Mouse (Mus musculus): Measurements from ENCODE around the gene Fmn2. TPM values are rescaled to one million over a fixed set of nuclear protein-coding genes. Genes with fewer than 3 reads are reported as not detected.

Fmn2 gene
- polyA plus RNA-seq, 1 experiment from 2014 or later: 9.6 TPM

DNA sequence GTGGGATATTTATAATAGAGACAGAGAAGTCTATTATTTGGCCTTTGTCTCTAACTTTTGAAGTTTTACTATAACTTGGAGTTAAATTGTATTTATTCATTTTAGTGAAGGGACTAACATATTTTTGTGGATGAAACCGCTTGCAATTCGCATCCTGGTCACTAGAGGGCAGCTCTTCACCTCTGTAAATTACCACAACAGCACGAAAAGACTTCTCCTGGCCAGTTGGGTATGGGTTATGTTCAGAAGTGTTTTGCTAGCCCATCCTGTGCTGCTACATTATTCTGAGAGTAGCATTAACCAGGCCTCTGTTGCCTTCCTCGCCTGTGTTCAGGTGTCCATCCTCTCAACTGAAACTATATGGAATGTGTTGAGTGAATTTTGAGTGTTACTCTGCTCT, 93.4 kb downstream of the Fmn2 start:
- H3K4me1 ChIP-seq (replicated peaks; ENCODE audit: control insufficient read depth, insufficient read depth, low read length): no peaks in the 10 kb centered on the region
- H3K9ac ChIP-seq: no peak overlapping the region
- DNase-seq (ENCODE audit: low spot score): peak; percentile 86
- H3K4me3 ChIP-seq (replicated peaks; ENCODE audit: low read length): no peak overlapping the region
- no peak overlapping the region for H3K27ac ChIP-seq
- no peaks in the 10 kb centered on the region for H3K36me3 ChIP-seq (replicated peaks; ENCODE audit: control insufficient read depth, insufficient read depth)
- 10% methylated on average over 4 of the region's 4 CpGs for WGBS
- H3K9me3 ChIP-seq (ENCODE audit: control insufficient read depth, low read length): no peaks in the 10 kb centered on the region
- no peak for ATAC-seq (ENCODE audit: low FRiP score)
- no peak overlapping the region for H3K4me2 ChIP-seq (replicated peaks)
- no peaks in the 10 kb centered on the region for H3K27me3 ChIP-seq (ENCODE audit: control insufficient read depth, insufficient read depth, low read length)

DNA sequence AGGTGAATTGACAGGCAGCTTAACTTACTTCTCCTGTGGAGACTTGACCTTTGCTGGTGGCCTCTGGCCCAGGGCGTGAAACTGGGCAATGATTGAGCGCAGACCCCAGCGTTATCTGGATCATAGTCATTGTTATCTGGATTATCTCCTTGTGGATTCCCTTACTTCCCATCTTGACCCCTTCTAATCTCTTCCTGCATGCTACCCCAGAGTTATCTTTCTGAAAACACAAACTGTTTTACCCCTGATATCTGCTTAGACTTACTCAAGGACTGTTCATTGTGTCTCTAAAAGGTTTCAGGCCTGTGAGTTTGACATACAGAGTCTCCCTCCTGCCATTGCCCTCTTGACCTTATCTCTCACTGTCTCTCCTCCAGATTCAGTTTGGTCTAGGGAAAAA, 95.9 kb downstream of the Fmn2 start:
- no peak for DNase-seq (ENCODE audit: low spot score)
- WGBS: 78% methylated on average over 3 of the region's 3 CpGs
- Histone ChIP-seq H3K4me2 (replicated peaks) (no peak overlapping the region), H3K4me3 (replicated peaks; ENCODE audit: low read length) (no peak overlapping the region), H3K36me3 (replicated peaks; ENCODE audit: control insufficient read depth, insufficient read depth) (no peaks in the 10 kb centered on the region), H3K27me3 (ENCODE audit: control insufficient read depth, insufficient read depth, low read length) (no peaks in the 10 kb centered on the region), H3K27ac (no peak overlapping the region), H3K4me1 (replicated peaks; ENCODE audit: control insufficient read depth, insufficient read depth, low read length) (no peaks in the 10 kb centered on the region), H3K9me3 (ENCODE audit: control insufficient read depth, low read length) (no peaks in the 10 kb centered on the region), H3K9ac (no peak overlapping the region)
- no peak for ATAC-seq (ENCODE audit: low FRiP score)

DNA sequence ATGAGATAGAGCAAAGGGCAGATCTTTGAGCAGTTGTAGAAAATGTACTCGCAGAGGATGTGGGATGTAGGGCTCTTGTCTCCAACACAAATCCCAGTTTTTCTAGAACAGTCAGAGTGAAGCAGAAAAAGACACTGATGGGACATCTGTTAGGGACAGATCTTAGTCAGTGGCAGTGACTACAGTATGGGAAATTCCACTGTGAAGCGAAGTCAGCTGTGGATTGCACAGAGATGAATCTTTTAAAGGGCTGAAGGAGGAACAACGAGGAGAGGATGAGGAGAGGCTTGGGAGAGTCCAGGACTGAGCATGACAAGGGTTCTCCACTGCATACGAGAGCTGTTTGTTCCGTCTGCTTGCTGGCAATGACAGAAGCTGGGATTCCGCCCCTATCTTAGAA, 96.6 kb downstream of the Fmn2 start:
- WGBS: 96% methylated on average over 6 of the region's 6 CpGs
- DNase-seq (ENCODE audit: low spot score) (no peak), ATAC-seq (ENCODE audit: low FRiP score) (no peak)
- Histone ChIP-seq H3K36me3 (replicated peaks; ENCODE audit: control insufficient read depth, insufficient read depth) (no peaks in the 10 kb centered on the region), H3K27me3 (ENCODE audit: control insufficient read depth, insufficient read depth, low read length) (no peaks in the 10 kb centered on the region), H3K4me3 (replicated peaks; ENCODE audit: low read length) (no peak overlapping the region), H3K4me2 (replicated peaks) (no peak overlapping the region), H3K4me1 (replicated peaks; ENCODE audit: control insufficient read depth, insufficient read depth, low read length) (no peaks in the 10 kb centered on the region), H3K9ac (no peak overlapping the region), H3K27ac (no peak overlapping the region), H3K9me3 (ENCODE audit: control insufficient read depth, low read length) (no peaks in the 10 kb centered on the region)

DNA sequence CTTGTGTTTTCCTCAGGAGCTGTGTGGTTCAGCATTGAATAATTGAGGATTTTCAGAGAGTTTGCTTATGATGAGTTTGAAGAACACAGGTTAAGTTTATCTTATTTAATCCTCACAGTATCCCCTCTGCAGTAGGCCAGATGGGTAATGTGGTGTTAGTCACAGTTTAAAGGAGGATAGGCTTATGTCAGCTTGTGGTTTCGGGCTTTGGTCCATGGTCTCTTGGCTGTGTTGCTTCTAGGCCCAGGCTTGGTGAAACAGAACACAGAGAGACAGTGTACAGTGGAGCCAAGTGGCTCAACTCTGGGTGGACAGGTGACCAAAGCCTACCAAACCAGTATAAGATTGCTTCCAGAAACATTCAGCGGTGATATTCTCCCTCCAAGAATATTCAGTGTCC, 98.4 kb downstream of the Fmn2 start:
- no peaks in the 10 kb centered on the region for H3K4me1 ChIP-seq (replicated peaks; ENCODE audit: control insufficient read depth, insufficient read depth, low read length)
- WGBS: 100% methylated on average over 2 of the region's 2 CpGs
- ATAC-seq (ENCODE audit: low FRiP score) (peak; percentile 14; the same call in 1 of the 2 replicates), DNase-seq (ENCODE audit: low spot score) (no peak)
- H3K4me3 ChIP-seq (replicated peaks; ENCODE audit: low read length): no peak overlapping the region
- no peaks in the 10 kb centered on the region for H3K9me3 ChIP-seq (ENCODE audit: control insufficient read depth, low read length)
- H3K36me3 ChIP-seq (replicated peaks; ENCODE audit: control insufficient read depth, insufficient read depth): no peaks in the 10 kb centered on the region
- H3K27ac ChIP-seq: no peak overlapping the region
- H3K9ac ChIP-seq: no peak overlapping the region
- no peak overlapping the region for H3K4me2 ChIP-seq (replicated peaks)
- H3K27me3 ChIP-seq (ENCODE audit: control insufficient read depth, insufficient read depth, low read length): no peaks in the 10 kb centered on the region

DNA sequence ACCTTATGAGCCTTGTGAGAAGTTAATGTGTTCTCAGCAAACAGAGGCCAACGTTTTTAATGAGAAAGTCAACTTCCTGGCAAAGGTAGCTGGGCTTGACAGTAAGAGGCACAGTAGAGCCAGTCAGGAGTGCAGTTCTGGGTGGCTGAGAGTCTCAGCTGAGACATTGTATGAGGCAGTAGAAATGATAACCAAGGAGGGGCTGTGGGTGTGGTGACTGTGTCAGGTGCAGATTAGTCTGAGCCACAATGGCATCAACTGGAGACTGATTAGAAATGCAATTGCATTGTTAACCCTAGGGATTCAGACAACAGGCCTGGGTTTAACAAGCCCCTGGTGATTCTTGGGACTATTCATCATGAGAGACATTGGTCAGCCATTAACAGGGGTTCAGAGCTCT, 99.0 kb downstream of the Fmn2 start:
- ATAC-seq (ENCODE audit: low FRiP score): no peak
- H3K4me3 ChIP-seq (replicated peaks; ENCODE audit: low read length): no peak overlapping the region
- H3K4me1 ChIP-seq (replicated peaks; ENCODE audit: control insufficient read depth, insufficient read depth, low read length): no peaks in the 10 kb centered on the region
- no peak overlapping the region for H3K4me2 ChIP-seq (replicated peaks)
- H3K9ac ChIP-seq: no peak overlapping the region
- no peaks in the 10 kb centered on the region for H3K36me3 ChIP-seq (replicated peaks; ENCODE audit: control insufficient read depth, insufficient read depth)
- WGBS: 54% methylated on average over 1 of the region's 1 CpGs
- no peak overlapping the region for H3K27ac ChIP-seq
- H3K9me3 ChIP-seq (ENCODE audit: control insufficient read depth, low read length): no peaks in the 10 kb centered on the region
- no peak for DNase-seq (ENCODE audit: low spot score)
- H3K27me3 ChIP-seq (ENCODE audit: control insufficient read depth, insufficient read depth, low read length): no peaks in the 10 kb centered on the region

DNA sequence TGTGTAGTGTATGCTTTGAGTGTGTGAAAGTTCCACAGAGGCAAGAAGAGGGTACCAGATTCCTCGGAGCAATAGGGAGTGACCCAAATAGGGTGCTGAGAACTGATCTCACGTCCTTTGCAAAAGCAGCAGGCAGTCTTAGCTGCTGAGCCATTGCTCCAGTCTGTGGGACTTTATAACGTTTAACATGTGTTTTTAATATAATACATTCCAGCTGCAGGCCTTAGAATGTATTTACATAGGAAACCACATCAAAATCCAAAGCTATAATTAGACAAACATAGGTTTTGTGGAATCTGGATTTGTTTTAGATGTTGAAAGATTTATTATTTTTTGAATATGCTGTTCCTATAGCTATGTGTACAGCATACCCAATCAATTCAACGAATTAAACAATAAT, 115.7 kb downstream of the Fmn2 start:
- no peak for DNase-seq (ENCODE audit: low spot score)
- no peak overlapping the region for H3K9ac ChIP-seq
- WGBS: 86% methylated on average over 4 of the region's 4 CpGs
- H3K4me2 ChIP-seq (replicated peaks): no peak overlapping the region
- no peak overlapping the region for H3K27ac ChIP-seq
- ATAC-seq (ENCODE audit: low FRiP score): no peak
- peaks cover 11% of the 10 kb centered on the region for H3K36me3 ChIP-seq (replicated peaks; ENCODE audit: control insufficient read depth, insufficient read depth)
- H3K27me3 ChIP-seq (ENCODE audit: control insufficient read depth, insufficient read depth, low read length): no peaks in the 10 kb centered on the region
- H3K9me3 ChIP-seq (ENCODE audit: control insufficient read depth, low read length): no peaks in the 10 kb centered on the region
- no peak overlapping the region for H3K4me3 ChIP-seq (replicated peaks; ENCODE audit: low read length)
- H3K4me1 ChIP-seq (replicated peaks; ENCODE audit: control insufficient read depth, insufficient read depth, low read length): no peaks in the 10 kb centered on the region

DNA sequence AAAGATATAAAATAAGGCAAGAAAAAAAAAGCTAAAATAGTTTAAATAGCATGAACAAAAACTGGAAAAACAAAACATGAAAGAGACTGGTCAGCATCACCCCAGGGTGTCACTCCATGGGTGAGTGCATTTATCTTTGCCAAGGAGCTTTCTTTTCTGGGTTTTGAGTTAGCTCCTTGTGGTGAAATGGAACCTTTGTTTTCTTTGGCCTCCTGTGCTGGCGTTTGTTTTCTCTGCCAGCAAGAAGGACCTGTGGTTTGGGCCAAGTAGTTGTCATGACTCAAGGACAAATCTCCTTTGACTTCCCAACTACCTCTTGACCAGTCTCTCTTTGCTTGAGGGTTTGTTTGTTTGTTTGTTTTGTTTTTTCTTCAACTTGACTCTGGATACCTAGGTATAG, 119.9 kb downstream of the Fmn2 start:
- H3K4me1 ChIP-seq (replicated peaks; ENCODE audit: control insufficient read depth, insufficient read depth, low read length): no peaks in the 10 kb centered on the region
- H3K4me3 ChIP-seq (replicated peaks; ENCODE audit: low read length): no peak overlapping the region
- no peak overlapping the region for H3K4me2 ChIP-seq (replicated peaks)
- H3K36me3 ChIP-seq (replicated peaks; ENCODE audit: control insufficient read depth, insufficient read depth): no peaks in the 10 kb centered on the region
- WGBS: 15% methylated on average over 1 of the region's 1 CpGs
- ATAC-seq (ENCODE audit: low FRiP score): no peak
- H3K9ac ChIP-seq: no peak overlapping the region
- H3K9me3 ChIP-seq (ENCODE audit: control insufficient read depth, low read length): no peaks in the 10 kb centered on the region
- no peak for DNase-seq (ENCODE audit: low spot score)
- H3K27me3 ChIP-seq (ENCODE audit: control insufficient read depth, insufficient read depth, low read length): no peaks in the 10 kb centered on the region
- no peak overlapping the region for H3K27ac ChIP-seq

DNA sequence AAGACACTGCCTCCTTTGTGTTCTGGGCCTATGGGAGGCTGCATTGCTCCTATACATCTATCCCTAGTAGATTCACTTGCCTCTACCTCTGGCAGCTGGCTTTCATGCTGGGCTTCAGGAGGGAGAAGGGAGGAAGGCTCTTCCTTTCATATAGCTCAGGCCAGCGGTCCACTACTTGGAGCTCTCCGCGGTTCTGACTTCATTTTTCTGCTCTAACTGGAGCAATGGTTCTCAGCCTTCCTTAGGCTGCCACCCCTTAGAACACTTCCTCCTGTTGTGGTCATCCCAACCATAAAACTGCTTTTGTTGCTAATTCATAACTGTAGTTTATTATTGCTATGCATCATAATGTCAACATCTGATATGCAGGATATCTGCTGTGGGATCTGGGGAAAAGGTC, 121.4 kb downstream of the Fmn2 start:
- H3K4me3 ChIP-seq (replicated peaks; ENCODE audit: low read length): no peak overlapping the region
- 40% methylated on average over 3 of the region's 3 CpGs for WGBS
- H3K27me3 ChIP-seq (ENCODE audit: control insufficient read depth, insufficient read depth, low read length): no peaks in the 10 kb centered on the region
- no peak overlapping the region for H3K4me2 ChIP-seq (replicated peaks)
- H3K36me3 ChIP-seq (replicated peaks; ENCODE audit: control insufficient read depth, insufficient read depth): 0 out of 2 replicates have a peak, but pooled peaks cover 5% of the 10 kb centered on the region
- no peak overlapping the region for H3K27ac ChIP-seq
- no peaks in the 10 kb centered on the region for H3K4me1 ChIP-seq (replicated peaks; ENCODE audit: control insufficient read depth, insufficient read depth, low read length)
- H3K9ac ChIP-seq: no peak overlapping the region
- DNase-seq (ENCODE audit: low spot score) (no peak), ATAC-seq (ENCODE audit: low FRiP score) (no peak)
- H3K9me3 ChIP-seq (ENCODE audit: control insufficient read depth, low read length): no peaks in the 10 kb centered on the region

DNA sequence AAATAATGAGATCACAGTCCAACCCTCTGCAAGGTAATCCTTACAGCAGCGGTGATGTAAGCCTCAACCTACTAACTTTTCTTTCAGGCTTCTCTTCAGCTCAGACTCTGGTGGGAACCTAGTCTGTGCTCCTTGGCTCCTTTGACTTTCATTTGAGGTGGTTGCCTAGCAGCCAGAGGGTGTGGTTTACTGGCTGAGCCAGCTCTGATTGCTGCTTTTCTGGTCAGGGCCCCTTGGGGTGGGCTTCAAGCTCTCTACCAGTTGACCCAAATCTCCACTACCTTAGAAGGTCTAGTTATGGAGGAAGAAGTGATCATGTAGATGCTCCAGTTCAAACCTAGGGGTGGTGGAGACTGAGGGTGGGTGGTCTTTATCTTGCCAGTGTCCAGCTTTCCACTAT, 128.4 kb downstream of the Fmn2 start:
- Histone ChIP-seq H3K4me2 (replicated peaks) (no peak overlapping the region), H3K4me1 (replicated peaks; ENCODE audit: control insufficient read depth, insufficient read depth, low read length) (no peaks in the 10 kb centered on the region), H3K9me3 (ENCODE audit: control insufficient read depth, low read length) (no peaks in the 10 kb centered on the region), H3K9ac (no peak overlapping the region), H3K27ac (no peak overlapping the region), H3K36me3 (replicated peaks; ENCODE audit: control insufficient read depth, insufficient read depth) (peaks cover 10% of the 10 kb centered on the region; the same call in 1 of the 2 replicates), H3K4me3 (replicated peaks; ENCODE audit: low read length) (no peak overlapping the region), H3K27me3 (ENCODE audit: control insufficient read depth, insufficient read depth, low read length) (no peaks in the 10 kb centered on the region)
- DNase-seq (ENCODE audit: low spot score): no peak
- ATAC-seq (ENCODE audit: low FRiP score): no peak
- 67% methylated on average over 1 of the region's 1 CpGs for WGBS

DNA sequence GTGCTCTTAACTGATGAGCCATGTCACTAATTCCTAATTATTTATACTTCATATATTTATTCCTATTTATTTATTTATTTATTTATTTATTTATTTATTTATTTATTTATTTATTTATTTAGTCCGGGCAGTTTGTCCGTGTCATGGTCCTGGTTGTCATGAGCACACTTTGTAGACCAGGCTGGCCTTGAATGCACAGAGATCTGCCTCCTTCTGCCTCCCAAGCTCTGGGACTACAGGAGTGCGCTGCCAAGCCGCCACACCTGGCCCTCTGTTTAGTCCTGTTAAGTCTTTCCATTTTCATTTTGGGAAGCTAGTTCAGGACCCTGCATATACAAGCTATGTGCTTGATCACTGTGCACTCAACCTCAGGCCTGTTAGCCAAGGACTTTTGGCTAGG, 134.7 kb downstream of the Fmn2 start:
- Histone ChIP-seq H3K4me2 (replicated peaks) (no peak overlapping the region), H3K4me1 (replicated peaks; ENCODE audit: control insufficient read depth, insufficient read depth, low read length) (no peaks in the 10 kb centered on the region), H3K9ac (no peak overlapping the region), H3K4me3 (replicated peaks; ENCODE audit: low read length) (no peak overlapping the region), H3K27ac (no peak overlapping the region), H3K36me3 (replicated peaks; ENCODE audit: control insufficient read depth, insufficient read depth) (peaks cover 5% of the 10 kb centered on the region; the same call in 1 of the 2 replicates), H3K9me3 (ENCODE audit: control insufficient read depth, low read length) (no peaks in the 10 kb centered on the region), H3K27me3 (ENCODE audit: control insufficient read depth, insufficient read depth, low read length) (no peaks in the 10 kb centered on the region)
- ATAC-seq (ENCODE audit: low FRiP score) (no peak), DNase-seq (ENCODE audit: low spot score) (no peak)
- 97% methylated on average over 4 of the region's 4 CpGs for WGBS
